Mouse (Mus musculus) limb, embryonic 11.5 days (tissue): Measurements from ENCODE around the gene Map4k2. TPM values are rescaled to one million over a fixed set of nuclear protein-coding genes. Genes with fewer than 3 reads are reported as not detected.

Source experiments
- ATAC-seq: fragments of 200-750 bp; cut with Nextera tagmentation; 2 replicates; pipeline ENCODE4 v1.8.0; 2017; ENCODE audit warnings: low read depth; ENCODE audit not compliant: insufficient number of reproducible peaks, low FRiP score, low TSS enrichment
- DNase-seq: peaks from one replicate; pipeline ENCODE4 v3.0.0-alpha.2; 2015; ENCODE audit warnings: low spot score
- H3K27ac ChIP-seq: fragments of 300-500 bp; sonication (generic); replicated peaks from 2 replicates; pipeline ENCODE4 v1.5.1; 2014; ENCODE audit warnings: low read depth, mild to moderate bottlenecking, low read length
- H3K27me3 ChIP-seq: fragments of 300-500 bp; sonication (generic); 2 replicates; pipeline ENCODE4 v1.6.1; 2014; ENCODE audit warnings: mild to moderate bottlenecking, low read length, mixed read lengths; ENCODE audit not compliant: control insufficient read depth, insufficient read depth
- H3K36me3 ChIP-seq: fragments of 300-500 bp; sonication (generic); 2 replicates; pipeline ENCODE4 v1.6.1; 2014; ENCODE audit warnings: mild to moderate bottlenecking, low read length, moderate library complexity, mixed read lengths; ENCODE audit not compliant: control insufficient read depth, insufficient read depth
- H3K4me1 ChIP-seq: fragments of 300-500 bp; sonication (generic); 2 replicates; pipeline ENCODE4 v1.6.1; 2014; ENCODE audit warnings: low read length, mixed read lengths; ENCODE audit not compliant: control insufficient read depth, insufficient read depth
- H3K4me2 ChIP-seq: fragments of 300-500 bp; sonication (generic); 2 replicates; pipeline ENCODE4 v1.6.1; 2014; ENCODE audit warnings: low read depth, mild to moderate bottlenecking, moderate library complexity; ENCODE audit not compliant: severe bottlenecking
- H3K4me3 ChIP-seq: fragments of 300-500 bp; sonication (generic); 2 replicates; pipeline ENCODE4 v1.5.1; 2014; ENCODE audit warnings: low read depth, low read length
- H3K9ac ChIP-seq: fragments of 300-500 bp; sonication (generic); 2 replicates; pipeline ENCODE4 v1.6.1; 2014; ENCODE audit warnings: mild to moderate bottlenecking, low read length
- H3K9me3 ChIP-seq: fragments of 300-500 bp; sonication (generic); 2 replicates; pipeline ENCODE4 v1.6.1; 2016; ENCODE audit warnings: low read length; ENCODE audit not compliant: control insufficient read depth
- WGBS: fragments of 180-500 bp; shearing (Covaris S2); extraction: QIAGEN DNeasy Blood & Tissue Kit; methylation state at CpG from one replicate; pipeline ENCODE4 v1.1.7; 2014; 5-methylcytosine and 5-hydroxymethylcytosine counted together
- polyA plus RNA-seq: library from polyadenylated mRNA; unstranded; fragments of >200 nt; fragmentation: Nextera tagmentation; extraction: Ambion mirVana; gene quantifications from 2 replicates; pipeline ENCODE4 v1.2.1, GENCODE M21; 2014

The Map4k2 gene
- polyA plus RNA-seq, 1 experiment from 2014 or later = 7.3 TPM

GRCm38 (mm10) chr19:6346661-6347060 is 5.7 kb downstream of the Map4k2 start:
- 88% methylated on average over 10 of the region's 10 CpGs for whole genome bisulfite sequencing
- Histone ChIP-seq H3K9ac (no peak overlapping the region), H3K27ac (no peak overlapping the region), H3K4me1 (peaks cover 11% of the 10 kb centered on the region), H3K36me3 (peaks cover 3% of the 10 kb centered on the region; the same call in 1 of the 2 replicates), H3K4me2 (no peak overlapping the region), H3K4me3 (no peak overlapping the region), H3K9me3 (no peaks in the 10 kb centered on the region), H3K27me3 (no peaks in the 10 kb centered on the region)
- no peak for ATAC-seq
- no peak for DNase-seq

GRCm38 (mm10) chr19:6347615-6348014 is 6.7 kb downstream of the Map4k2 start:
- Histone ChIP-seq H3K36me3 (peaks cover 3% of the 10 kb centered on the region; the same call in 1 of the 2 replicates), H3K9me3 (no peaks in the 10 kb centered on the region), H3K4me3 (no peak overlapping the region), H3K9ac (no peak overlapping the region), H3K27me3 (no peaks in the 10 kb centered on the region), H3K4me1 (peaks cover 11% of the 10 kb centered on the region), H3K4me2 (no peak overlapping the region), H3K27ac (no peak overlapping the region)
- ATAC-seq (no peak), DNase-seq (no peak)
- 94% methylated on average over 4 of the region's 4 CpGs for WGBS

- DNase-seq (no peak), ATAC-seq (no peak)
- peak overlapping the region; percentile 56; the same call in 1 of the 2 replicates for H3K27ac ChIP-seq
- H3K9me3 ChIP-seq = no peaks in the 10 kb centered on the region
- peaks cover 11% of the 10 kb centered on the region for H3K4me1 ChIP-seq
- H3K4me2 ChIP-seq = no peak overlapping the region
- WGBS = 34% methylated on average over 9 of the region's 9 CpGs
- H3K36me3 ChIP-seq = peaks cover 2% of the 10 kb centered on the region; the same call in 1 of the 2 replicates
- no peak overlapping the region for H3K4me3 ChIP-seq
- no peak overlapping the region for H3K9ac ChIP-seq
- H3K27me3 ChIP-seq = no peaks in the 10 kb centered on the region
Measured at GRCm38 (mm10) chr19:6348717-6349116, 7.8 kb downstream of the Map4k2 start.

GRCm38 (mm10) chr19:6349215-6349983 is 8.5 kb downstream of the Map4k2 start:
- H3K9ac ChIP-seq = no peak overlapping the region
- WGBS = 19% methylated on average over 14 of the region's 14 CpGs

GRCm38 (mm10) chr19:6351431-6352106 is 10.6 kb downstream of the Map4k2 start:
- no peak overlapping the region for H3K4me3 ChIP-seq
- 70% methylated on average over 14 of the region's 14 CpGs for WGBS
- ATAC-seq (no peak), DNase-seq (no peak)
- peaks cover 11% of the 10 kb centered on the region for H3K4me1 ChIP-seq
- H3K4me2 ChIP-seq = no peak overlapping the region
- no peaks in the 10 kb centered on the region for H3K9me3 ChIP-seq
- H3K9ac ChIP-seq = no peak overlapping the region
- H3K27me3 ChIP-seq = no peaks in the 10 kb centered on the region
- H3K27ac ChIP-seq = no peak overlapping the region
- H3K36me3 ChIP-seq = no peaks in the 10 kb centered on the region

More at GRCm38 (mm10) chr19:6349215-6349983, 8.5 kb downstream of the Map4k2 start:
- H3K27me3 ChIP-seq = no peaks in the 10 kb centered on the region
- H3K9me3 ChIP-seq = no peaks in the 10 kb centered on the region
- H3K36me3 ChIP-seq = no peaks in the 10 kb centered on the region
- H3K4me2 ChIP-seq = no peak overlapping the region; the same call in 1 of the 2 replicates
- no peak overlapping the region for H3K4me3 ChIP-seq
- H3K4me1 ChIP-seq = peaks cover 11% of the 10 kb centered on the region
- no peak for ATAC-seq
- H3K27ac ChIP-seq = peak overlapping the region; percentile 79
- peak; percentile 64 for DNase-seq

GRCm38 (mm10) chr19:6352107-6352505 is 11.2 kb downstream of the Map4k2 start:
- no peak overlapping the region for H3K4me3 ChIP-seq
- no peak overlapping the region for H3K9ac ChIP-seq
- H3K4me2 ChIP-seq = no peak overlapping the region
- H3K9me3 ChIP-seq = no peaks in the 10 kb centered on the region
- peaks cover 11% of the 10 kb centered on the region for H3K4me1 ChIP-seq
- ATAC-seq = no peak
- H3K27ac ChIP-seq = no peak overlapping the region
- no peak for DNase-seq
- WGBS = 83% methylated on average over 2 of the region's 2 CpGs
- H3K36me3 ChIP-seq = no peaks in the 10 kb centered on the region
- H3K27me3 ChIP-seq = no peaks in the 10 kb centered on the region

GRCm38 (mm10) chr19:6354030-6354429 is 13.1 kb downstream of the Map4k2 start:
- WGBS = 93% methylated on average over 7 of the region's 7 CpGs
- H3K27ac ChIP-seq = no peak overlapping the region

GRCm38 (mm10) chr19:6361291-6361690 is 20.4 kb downstream of the Map4k2 start:
- no peak overlapping the region for H3K9ac ChIP-seq
- H3K27ac ChIP-seq = no peak overlapping the region
- 89% methylated on average over 3 of the region's 3 CpGs for WGBS
- H3K36me3 ChIP-seq = peaks cover 10% of the 10 kb centered on the region
- H3K9me3 ChIP-seq = no peaks in the 10 kb centered on the region
- H3K27me3 ChIP-seq = no peaks in the 10 kb centered on the region
- no peak overlapping the region for H3K4me3 ChIP-seq
- DNase-seq (no peak), ATAC-seq (no peak)
- no peak overlapping the region for H3K4me2 ChIP-seq
- H3K4me1 ChIP-seq = peaks cover 6% of the 10 kb centered on the region; the same call in 1 of the 2 replicates

More at GRCm38 (mm10) chr19:6354030-6354429, 13.1 kb downstream of the Map4k2 start:
- no peak overlapping the region for H3K4me3 ChIP-seq
- H3K9ac ChIP-seq = no peak overlapping the region
- H3K9me3 ChIP-seq = no peaks in the 10 kb centered on the region
- no peaks in the 10 kb centered on the region for H3K27me3 ChIP-seq
- DNase-seq = no peak
- peaks cover 6% of the 10 kb centered on the region for H3K4me1 ChIP-seq
- no peak for ATAC-seq
- H3K4me2 ChIP-seq = no peak overlapping the region
- no peaks in the 10 kb centered on the region for H3K36me3 ChIP-seq
